Mouse (Mus musculus) midbrain, embryonic 12.5 days (tissue): ENCODE measurements around the gene Ndst2. TPM values are rescaled to one million over a fixed set of nuclear protein-coding genes. Genes with fewer than 3 reads are reported as not detected.

ENCODE experiments used
- microRNA-seq: library from miRNA; unstranded; fragments of <30 nt; microRNA quantifications from one replicate; pipeline ENCODE4, GENCODE M21; 2017
- polyA plus RNA-seq: library from polyadenylated mRNA; unstranded; fragments of >200 nt; fragmentation: Nextera tagmentation; extraction: Ambion mirVana; gene quantifications from 2 replicates; pipeline ENCODE4 v1.2.1, GENCODE M21; 2016

Gene Ndst2
- polyA plus RNA-seq, 1 experiment from 2014 or later = 25.0 TPM

Small RNA genes lying within 50 kb of the gene (microRNA-seq; reads per million reads assigned to microRNA genes)
- 1.2 reads per million for gene Mir6946

Other genes with a start within 250 kb of the Ndst2 start
- 0.84 and 0.89 TPM in 2 replicates for gene Mss51, start 237.7 kb downstream of the Ndst2 start, polyA plus RNA-seq
- gene Ppp3cb, start 188.0 kb downstream of the Ndst2 start, polyA plus RNA-seq = 66.2 and 68.8 TPM in 2 replicates
- 16.6 and 18.6 TPM in 2 replicates for gene Usp54, start 93.5 kb downstream of the Ndst2 start, polyA plus RNA-seq
- gene Myoz1, start 78.0 kb downstream of the Ndst2 start, polyA plus RNA-seq = 0.14 TPM in 1 of 2 replicates, not detected in the other
- 0.24 and 0.43 TPM in 2 replicates for gene Synpo2l, start 66.2 kb downstream of the Ndst2 start, polyA plus RNA-seq
- gene Sec24c, start 60.3 kb downstream of the Ndst2 start, polyA plus RNA-seq = 97.5 and 99.5 TPM in 2 replicates
- 26.8 and 27.0 TPM in 2 replicates for gene Fut11, start 39.6 kb downstream of the Ndst2 start, polyA plus RNA-seq
- gene Chchd1, start 31.6 kb downstream of the Ndst2 start, polyA plus RNA-seq = 225 and 253 TPM in 2 replicates
- gene Zswim8, start 27.0 kb downstream of the Ndst2 start, polyA plus RNA-seq = 47.6 and 48.9 TPM in 2 replicates
- gene Camk2g, start 59.5 kb upstream of the Ndst2 start, polyA plus RNA-seq = 56.8 and 57.1 TPM in 2 replicates
- 0.29 and 0.34 TPM in 2 replicates for gene Plau, start 102.1 kb upstream of the Ndst2 start, polyA plus RNA-seq
- 25.2 and 26.3 TPM in 2 replicates for gene Vcl, start 194.8 kb upstream of the Ndst2 start, polyA plus RNA-seq